Mouse (Mus musculus) ES-Bruce4 (cell line): Measurements from ENCODE around the gene Mul1.

Experiments
- CTCF ChIP-seq: IDR thresholded peaks from one replicate; pipeline ENCODE4 v1.8.1; 2011; ENCODE audit warnings: low read depth, low read length
- EP300 ChIP-seq: IDR thresholded peaks from 2 replicates; pipeline ENCODE4 v1.6.1; 2011; ENCODE audit warnings: low read depth, low read length; ENCODE audit not compliant: insufficient read depth
- POLR2A ChIP-seq: IDR thresholded peaks from one replicate; pipeline ENCODE4 v1.8.1; 2011; ENCODE audit warnings: low read length; ENCODE audit not compliant: insufficient read depth

DNA sequence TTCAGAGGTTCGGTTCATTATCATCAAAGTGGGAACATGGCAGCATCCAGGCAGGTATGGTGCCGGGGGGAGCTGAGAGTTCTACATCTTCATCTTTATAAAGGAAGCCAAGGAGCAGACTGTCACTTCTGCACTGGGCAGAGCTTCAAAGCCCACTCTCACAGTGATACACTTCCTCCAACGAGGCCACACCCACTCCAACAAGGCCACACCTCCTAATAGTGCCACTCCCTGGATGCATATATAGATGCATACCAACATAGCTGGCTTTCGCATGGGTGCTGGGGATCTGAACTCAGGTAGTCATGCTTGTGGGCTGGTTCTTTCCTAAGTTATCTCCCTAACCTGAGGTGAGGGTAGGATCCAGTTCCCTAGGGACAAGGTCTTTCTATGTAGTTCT, 16.6 kb upstream of the Mul1 start:
- no peak for TF ChIP-seq POLR2A
- no peak for TF ChIP-seq EP300
- TF ChIP-seq CTCF = no peak
